Mouse (Mus musculus): Measurements from ENCODE around the gene Pcnx. TPM values are rescaled to one million over a fixed set of nuclear protein-coding genes. Genes with fewer than 3 reads are reported as not detected.

The Pcnx gene
- polyA plus RNA-seq, 1 experiment from 2014 or later: 9.9 TPM

- H3K27me3 ChIP-seq (ENCODE audit: control insufficient read depth, insufficient read depth, low read depth, low read length): no peaks in the 10 kb centered on the region
- no peaks in the 10 kb centered on the region for H3K9me3 ChIP-seq (replicated peaks; ENCODE audit: control insufficient read depth, low read length, poor library complexity, severe bottlenecking)
- no peaks in the 10 kb centered on the region for H3K36me3 ChIP-seq (ENCODE audit: control insufficient read depth, insufficient read depth, low read length)
- no peak overlapping the region for H3K27ac ChIP-seq (ENCODE audit: low read length)
- no peak overlapping the region for H3K4me2 ChIP-seq (ENCODE audit: low read length)
- H3K4me3 ChIP-seq (ENCODE audit: low read depth, low read length): no peak overlapping the region
- H3K4me1 ChIP-seq (ENCODE audit: control insufficient read depth, insufficient read depth, low read length): no peaks in the 10 kb centered on the region
- no peak for ATAC-seq
- WGBS: 67% methylated on average over 2 of the region's 2 CpGs
- H3K9ac ChIP-seq (ENCODE audit: low read depth, low read length): no peak overlapping the region
Measured at GRCm38 (mm10) chr12:81828355-81828754, 31.5 kb upstream of the Pcnx start.

- Histone ChIP-seq H3K27me3 (ENCODE audit: control insufficient read depth, insufficient read depth, low read depth, low read length) (no peaks in the 10 kb centered on the region), H3K4me2 (ENCODE audit: low read length) (no peak overlapping the region), H3K27ac (ENCODE audit: low read length) (no peak overlapping the region), H3K4me3 (ENCODE audit: low read depth, low read length) (no peak overlapping the region), H3K9ac (ENCODE audit: low read depth, low read length) (no peak overlapping the region), H3K4me1 (ENCODE audit: control insufficient read depth, insufficient read depth, low read length) (no peaks in the 10 kb centered on the region), H3K9me3 (replicated peaks; ENCODE audit: control insufficient read depth, low read length, poor library complexity, severe bottlenecking) (no peaks in the 10 kb centered on the region), H3K36me3 (ENCODE audit: control insufficient read depth, insufficient read depth, low read length) (no peaks in the 10 kb centered on the region)
- 73% methylated on average over 5 of the region's 5 CpGs for WGBS
- no peak for ATAC-seq
Measured at GRCm38 (mm10) chr12:81832039-81832738, 27.6 kb upstream of the Pcnx start.

- Histone ChIP-seq H3K9ac (ENCODE audit: low read depth, low read length) (no peak overlapping the region), H3K9me3 (replicated peaks; ENCODE audit: control insufficient read depth, low read length, poor library complexity, severe bottlenecking) (no peaks in the 10 kb centered on the region), H3K4me3 (ENCODE audit: low read depth, low read length) (no peak overlapping the region), H3K4me2 (ENCODE audit: low read length) (no peak overlapping the region), H3K27me3 (ENCODE audit: control insufficient read depth, insufficient read depth, low read depth, low read length) (no peaks in the 10 kb centered on the region), H3K4me1 (ENCODE audit: control insufficient read depth, insufficient read depth, low read length) (no peaks in the 10 kb centered on the region), H3K27ac (ENCODE audit: low read length) (no peak overlapping the region), H3K36me3 (ENCODE audit: control insufficient read depth, insufficient read depth, low read length) (no peaks in the 10 kb centered on the region)
- ATAC-seq: no peak
- whole genome bisulfite sequencing: 95% methylated on average over 2 of the region's 2 CpGs
Measured at GRCm38 (mm10) chr12:81833094-81833493, 26.7 kb upstream of the Pcnx start.

- WGBS: 74% methylated on average over 8 of the region's 8 CpGs
- H3K4me3 ChIP-seq (ENCODE audit: low read depth, low read length): no peak overlapping the region
- ATAC-seq: no peak
- no peaks in the 10 kb centered on the region for H3K27me3 ChIP-seq (ENCODE audit: control insufficient read depth, insufficient read depth, low read depth, low read length)
- no peaks in the 10 kb centered on the region for H3K4me1 ChIP-seq (ENCODE audit: control insufficient read depth, insufficient read depth, low read length)
- H3K9ac ChIP-seq (ENCODE audit: low read depth, low read length): no peak overlapping the region
- no peak overlapping the region for H3K27ac ChIP-seq (ENCODE audit: low read length)
- H3K36me3 ChIP-seq (ENCODE audit: control insufficient read depth, insufficient read depth, low read length): no peaks in the 10 kb centered on the region
- no peak overlapping the region for H3K4me2 ChIP-seq (ENCODE audit: low read length)
- no peaks in the 10 kb centered on the region for H3K9me3 ChIP-seq (replicated peaks; ENCODE audit: control insufficient read depth, low read length, poor library complexity, severe bottlenecking)
Measured at GRCm38 (mm10) chr12:81836162-81836561, 23.7 kb upstream of the Pcnx start.

GRCm38 (mm10) chr12:81837463-81837862 is 22.4 kb upstream of the Pcnx start:
- Histone ChIP-seq H3K4me3 (ENCODE audit: low read depth, low read length) (no peak overlapping the region), H3K4me1 (ENCODE audit: control insufficient read depth, insufficient read depth, low read length) (no peaks in the 10 kb centered on the region; the same call in 1 of the 2 replicates), H3K27ac (ENCODE audit: low read length) (no peak overlapping the region), H3K9ac (ENCODE audit: low read depth, low read length) (no peak overlapping the region), H3K36me3 (ENCODE audit: control insufficient read depth, insufficient read depth, low read length) (no peaks in the 10 kb centered on the region), H3K4me2 (ENCODE audit: low read length) (no peak overlapping the region), H3K27me3 (ENCODE audit: control insufficient read depth, insufficient read depth, low read depth, low read length) (no peaks in the 10 kb centered on the region), H3K9me3 (replicated peaks; ENCODE audit: control insufficient read depth, low read length, poor library complexity, severe bottlenecking) (no peaks in the 10 kb centered on the region)
- WGBS: 48% methylated on average over 5 of the region's 5 CpGs
- no peak for ATAC-seq

GRCm38 (mm10) chr12:81839663-81840062 is 20.2 kb upstream of the Pcnx start:
- Histone ChIP-seq H3K4me1 (ENCODE audit: control insufficient read depth, insufficient read depth, low read length) (peaks cover under 1% of the 10 kb centered on the region), H3K27me3 (ENCODE audit: control insufficient read depth, insufficient read depth, low read depth, low read length) (no peaks in the 10 kb centered on the region)

GRCm38 (mm10) chr12:81841046-81841445 is 18.8 kb upstream of the Pcnx start:
- WGBS: 87% methylated on average over 5 of the region's 5 CpGs
- no peaks in the 10 kb centered on the region for H3K36me3 ChIP-seq (ENCODE audit: control insufficient read depth, insufficient read depth, low read length)
- no peak overlapping the region for H3K4me3 ChIP-seq (ENCODE audit: low read depth, low read length)
- H3K9ac ChIP-seq (ENCODE audit: low read depth, low read length): no peak overlapping the region
- ATAC-seq: no peak
- no peak overlapping the region for H3K4me2 ChIP-seq (ENCODE audit: low read length)
- no peaks in the 10 kb centered on the region for H3K27me3 ChIP-seq (ENCODE audit: control insufficient read depth, insufficient read depth, low read depth, low read length)
- no peak overlapping the region for H3K27ac ChIP-seq (ENCODE audit: low read length)
- no peaks in the 10 kb centered on the region for H3K9me3 ChIP-seq (replicated peaks; ENCODE audit: control insufficient read depth, low read length, poor library complexity, severe bottlenecking)
- peaks cover 8% of the 10 kb centered on the region for H3K4me1 ChIP-seq (ENCODE audit: control insufficient read depth, insufficient read depth, low read length)

More at GRCm38 (mm10) chr12:81839663-81840062, 20.2 kb upstream of the Pcnx start:
- Histone ChIP-seq H3K9ac (ENCODE audit: low read depth, low read length) (no peak overlapping the region), H3K4me3 (ENCODE audit: low read depth, low read length) (no peak overlapping the region), H3K4me2 (ENCODE audit: low read length) (no peak overlapping the region), H3K36me3 (ENCODE audit: control insufficient read depth, insufficient read depth, low read length) (no peaks in the 10 kb centered on the region), H3K27ac (ENCODE audit: low read length) (no peak overlapping the region), H3K9me3 (replicated peaks; ENCODE audit: control insufficient read depth, low read length, poor library complexity, severe bottlenecking) (no peaks in the 10 kb centered on the region)
- 96% methylated on average over 5 of the region's 5 CpGs for WGBS
- ATAC-seq: no peak

GRCm38 (mm10) chr12:81843501-81843900 is 16.3 kb upstream of the Pcnx start:
- Histone ChIP-seq H3K4me3 (ENCODE audit: low read depth, low read length) (no peak overlapping the region), H3K36me3 (ENCODE audit: control insufficient read depth, insufficient read depth, low read length) (no peaks in the 10 kb centered on the region), H3K9ac (ENCODE audit: low read depth, low read length) (no peak overlapping the region), H3K9me3 (replicated peaks; ENCODE audit: control insufficient read depth, low read length, poor library complexity, severe bottlenecking) (no peaks in the 10 kb centered on the region), H3K4me1 (ENCODE audit: control insufficient read depth, insufficient read depth, low read length) (peaks cover 8% of the 10 kb centered on the region), H3K27me3 (ENCODE audit: control insufficient read depth, insufficient read depth, low read depth, low read length) (no peaks in the 10 kb centered on the region), H3K27ac (ENCODE audit: low read length) (no peak overlapping the region), H3K4me2 (ENCODE audit: low read length) (no peak overlapping the region)
- WGBS: 88% methylated on average over 5 of the region's 5 CpGs
- ATAC-seq: no peak

- 51% methylated on average over 13 of the region's 13 CpGs for WGBS
- H3K4me3 ChIP-seq (ENCODE audit: low read depth, low read length): peak overlapping the region; percentile 13
- no peak for ATAC-seq
Measured at GRCm38 (mm10) chr12:81844572-81844971, 15.3 kb upstream of the Pcnx start.

More at GRCm38 (mm10) chr12:81844572-81844971, 15.3 kb upstream of the Pcnx start:
- peak overlapping the region; percentile 45 for H3K4me2 ChIP-seq (ENCODE audit: low read length)
- H3K4me1 ChIP-seq (ENCODE audit: control insufficient read depth, insufficient read depth, low read length): peaks cover 8% of the 10 kb centered on the region
- peak overlapping the region; percentile 37; the same call in 1 of the 2 replicates for H3K9ac ChIP-seq (ENCODE audit: low read depth, low read length)
- no peaks in the 10 kb centered on the region for H3K36me3 ChIP-seq (ENCODE audit: control insufficient read depth, insufficient read depth, low read length)
- H3K27ac ChIP-seq (ENCODE audit: low read length): no peak overlapping the region
- no peaks in the 10 kb centered on the region for H3K9me3 ChIP-seq (replicated peaks; ENCODE audit: control insufficient read depth, low read length, poor library complexity, severe bottlenecking)
- H3K27me3 ChIP-seq (ENCODE audit: control insufficient read depth, insufficient read depth, low read depth, low read length): no peaks in the 10 kb centered on the region
